Mouse (Mus musculus) neutrophil, adult 59 days (primary cell): ENCODE results near the gene 6330403K07Rik. TPM values are rescaled to one million over a fixed set of nuclear protein-coding genes. Genes with fewer than 3 reads are reported as not detected.

ENCODE experiments used
- total RNA-seq, 2 experiments: library from RNA; stranded (reverse); gene quantifications; 1 replicate in 1 of 2; 2 replicates in 1 of 2; pipeline ENCODE4 v1.2.4; 2023

The 6330403K07Rik gene
- total RNA-seq, result not detected

GRCm38 (mm10) chr11:71033163-71033761, at the start of gene 6330403K07Rik:
6330403K07Rik (minus strand) TSS chr11:71033513.

GRCm38 (mm10) chr11:71019201-71020068, 13.9 kb downstream of the 6330403K07Rik start, which contains the start of the genes Mis12 and Derl2:
Mis12 (plus strand) TSS chr11:71019611.
Derl2 (minus strand) TSS chr11:71019841.

GRCm38 (mm10) chr11:71004316-71004773, 29.0 kb downstream of the 6330403K07Rik start, which contains the start of gene Dhx33:
Dhx33 (minus strand) TSS chr11:71004437.

DNA sequence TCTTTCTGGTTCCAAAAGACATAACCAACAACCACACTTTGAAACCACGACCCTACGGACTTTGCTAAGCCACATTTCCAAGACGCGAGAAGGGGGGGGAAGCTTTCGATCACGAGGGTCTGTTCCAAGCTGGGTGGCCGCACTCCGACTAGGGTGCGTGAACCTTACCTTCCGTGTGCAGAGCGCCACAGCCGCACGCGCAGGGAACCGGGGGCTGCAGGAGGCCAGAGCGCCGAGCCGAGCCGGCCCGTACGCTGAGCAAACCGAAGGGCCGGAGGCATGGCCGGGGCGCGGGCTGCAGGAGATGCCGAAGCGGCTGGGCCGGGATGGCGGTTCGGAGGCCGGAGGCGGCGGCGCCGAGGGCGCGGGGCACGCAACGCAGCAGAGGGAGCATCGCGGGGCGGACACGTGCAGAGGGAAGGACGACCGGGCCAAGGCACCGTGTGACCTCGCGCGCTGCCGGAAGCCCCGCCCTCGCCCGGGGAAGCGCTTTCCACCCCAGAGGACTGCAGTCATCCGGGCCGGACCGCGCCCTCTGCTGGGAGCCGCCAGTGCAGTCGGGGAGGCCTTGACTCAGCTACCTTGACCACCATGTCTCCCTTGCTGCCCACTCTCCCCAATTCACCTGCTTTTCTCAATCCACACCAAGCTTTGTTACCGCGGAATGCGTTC, 50.6 kb downstream of the 6330403K07Rik start, which contains the start of gene C1qbp:
Gene C1qbp, minus strand, starts transcription at position 470 of the 672 bp plus-strand sequence.

Other genes with a start within 250 kb of the 6330403K07Rik start
- under 1 TPM; 0.44 to 0.53 TPM for gene Scimp, start 220.9 kb downstream of the 6330403K07Rik start, total RNA-seq
- 10 to 100 TPM; 13.0 to 13.2 TPM for gene Rabep1, start 188.7 kb downstream of the 6330403K07Rik start, total RNA-seq
- 10 to 100 TPM; 43.9 to 47.7 TPM for gene Nup88, start 63.5 kb downstream of the 6330403K07Rik start, total RNA-seq
- gene Rpain, start 63.3 kb downstream of the 6330403K07Rik start, total RNA-seq, result 10 to 100 TPM; 26.4 to 27.4 TPM
- gene C1qbp, start 50.5 kb downstream of the 6330403K07Rik start, total RNA-seq, result 10 to 100 TPM; 45.7 to 48.5 TPM
- gene Dhx33, start 29.1 kb downstream of the 6330403K07Rik start, total RNA-seq, result 1 to 10 TPM; 5.6 to 7.2 TPM
- gene Mis12, start 13.9 kb downstream of the 6330403K07Rik start, total RNA-seq, result 10 to 100 TPM; 14.8 to 15.3 TPM
- 10 to 100 TPM; 22.7 to 34.5 TPM for gene Derl2, start 13.7 kb downstream of the 6330403K07Rik start, total RNA-seq
- 10 to 100 TPM in 1 of 2 experiments, 1 to 10 TPM in 1; 8.7 to 15.4 TPM for gene Nlrp1a, start 111.2 kb upstream of the 6330403K07Rik start, total RNA-seq
- 10 to 100 TPM in 1 of 2 experiments, 1 to 10 TPM in 1; 7.2 to 10.6 TPM for gene Nlrp1b, start 197.2 kb upstream of the 6330403K07Rik start, total RNA-seq